Mouse (Mus musculus): ENCODE measurements at regions not wholly inside any gene's neighbourhood (a gene's known extent, or its start where the extent isn't known, plus 50 kb on each side); places are given as distances from the start of the nearest gene placed in this dataset.

- dilution Hi-C loops (cut with MboI; ENCODE audit: extremely low pct_ligation_motif_present, extremely low pct_unique_long_range_greater_than_20kb, low sequenced_read_pairs), result no loop called here
These were observed 667.3 kb upstream of the Nudt12 start for GRCm38 (mm10) chr17:59680511-59680910.

GRCm38 (mm10) chr17:59642558-59642957 is 629.4 kb upstream of the Nudt12 start:
- Histone ChIP-seq H3K4me2 (ENCODE audit: insufficient read depth, low read depth, poor library complexity, severe bottlenecking) (no peak overlapping the region), H3K79me2 (replicated peaks; ENCODE audit: control insufficient read depth, extremely low read depth, insufficient read depth, poor library complexity, severe bottlenecking) (no peaks in the 10 kb centered on the region), H3K27ac (ENCODE audit: insufficient read depth, low read depth) (no peak overlapping the region), H3K27me3 (replicated peaks) (no peaks in the 10 kb centered on the region), H3K36me3 (replicated peaks in 1 of 2; ENCODE audit: control insufficient read depth in 1 of 2, insufficient read depth in 1 of 2, low read length in 1 of 2) (no peaks in the 10 kb centered on the region), H3K9me3 (replicated peaks; ENCODE audit: low read length) (peaks cover 5% of the 10 kb centered on the region), H3K4me3 (replicated peaks in 1 of 3; ENCODE audit: low read depth in 2 of 3, low read length in 2 of 3, poor library complexity in 1 of 3) (no peak overlapping the region), H3K9ac (ENCODE audit: insufficient read depth, low read depth) (no peak overlapping the region), H3K4me1 (ENCODE audit: control insufficient read depth in 1 of 2, insufficient read depth in 2 of 2) (no peaks in the 10 kb centered on the region)
- dilution Hi-C loops (cut with MboI; ENCODE audit: extremely low pct_ligation_motif_present, extremely low pct_unique_long_range_greater_than_20kb, low sequenced_read_pairs), result no loop called here
- in situ Hi-C loops (cut with MboI; ENCODE audit: low pct_ligation_motif_present, low pct_unique_long_range_greater_than_20kb, low sequenced_read_pairs), result no loop called here
- TF ChIP-seq MEF2A (IDR thresholded peaks at IDR 0.05; ENCODE audit: borderline replicate concordance, low read depth, low read length), result no peak
- TF ChIP-seq CTCF (conservative IDR thresholded peaks at IDR 0.05 in 1 of 2, IDR thresholded peaks at IDR 0.05 in 1 of 2; ENCODE audit: low read depth in 2 of 2, low read length in 2 of 2), result peak in 1 of 2 experiments; percentile 6; a peak in 1 of 4 replicates
- TF ChIP-seq RAD21 (IDR thresholded peaks at IDR 0.05; ENCODE audit: low read depth, low read length), result peak; percentile 6
- no peak for DNase-seq (ENCODE audit: extremely low read depth)

More at GRCm38 (mm10) chr17:59680511-59680910, 667.3 kb upstream of the Nudt12 start:
- Histone ChIP-seq H3K27me3 (replicated peaks) (no peaks in the 10 kb centered on the region), H3K4me1 (ENCODE audit: control insufficient read depth in 1 of 2, insufficient read depth in 2 of 2) (no peaks in the 10 kb centered on the region), H3K9ac (ENCODE audit: insufficient read depth, low read depth) (no peak overlapping the region), H3K36me3 (replicated peaks in 1 of 2; ENCODE audit: control insufficient read depth in 1 of 2, insufficient read depth in 1 of 2, low read length in 1 of 2) (no peaks in the 10 kb centered on the region), H3K9me3 (replicated peaks; ENCODE audit: low read length) (peaks cover 24% of the 10 kb centered on the region), H3K27ac (ENCODE audit: insufficient read depth, low read depth) (no peak overlapping the region), H3K4me3 (replicated peaks in 1 of 3; ENCODE audit: low read depth in 2 of 3, low read length in 2 of 3, poor library complexity in 1 of 3) (no peak overlapping the region), H3K4me2 (ENCODE audit: insufficient read depth, low read depth, poor library complexity, severe bottlenecking) (no peak overlapping the region), H3K79me2 (replicated peaks; ENCODE audit: control insufficient read depth, extremely low read depth, insufficient read depth, poor library complexity, severe bottlenecking) (no peaks in the 10 kb centered on the region)
- DNase-seq (ENCODE audit: extremely low read depth), result no peak
- in situ Hi-C loops (cut with MboI; ENCODE audit: low pct_ligation_motif_present, low pct_unique_long_range_greater_than_20kb, low sequenced_read_pairs), result no loop called here
- no peak for TF ChIP-seq HCFC1 (IDR thresholded peaks at IDR 0.05; ENCODE audit: low read depth, low read length)
- no peak for TF ChIP-seq IRF4 (IDR thresholded peaks at IDR 0.05; ENCODE audit: low read depth, low read length)
- TF ChIP-seq USF2 (conservative IDR thresholded peaks at IDR 0.05; ENCODE audit: low read depth, low read length), result no peak
- TF ChIP-seq POLR2A (IDR thresholded peaks at IDR 0.05; ENCODE audit: low read depth, low read length), result no peak
- TF ChIP-seq CHD2 (IDR thresholded peaks at IDR 0.05; ENCODE audit: low read length), result no peak
- no peak for TF ChIP-seq ZNF384 (IDR thresholded peaks at IDR 0.05; ENCODE audit: low read depth, low read length)
- no peak for TF ChIP-seq RAD21 (IDR thresholded peaks at IDR 0.05; ENCODE audit: low read depth, low read length)
- TF ChIP-seq ETS1 (conservative IDR thresholded peaks at IDR 0.05; ENCODE audit: low read depth, low read length), result no peak
- no peak for TF ChIP-seq SIN3A (IDR thresholded peaks at IDR 0.05; ENCODE audit: low read length)
- no peak for TF ChIP-seq MAX (IDR thresholded peaks at IDR 0.05; ENCODE audit: low read length)
- no peak for TF ChIP-seq POLR2AphosphoS2 (IDR thresholded peaks at IDR 0.05; ENCODE audit: low read depth, low read length)
- no peak for TF ChIP-seq USF1 (IDR thresholded peaks at IDR 0.05; ENCODE audit: low read depth, low read length)
- TF ChIP-seq SMC3 (IDR thresholded peaks at IDR 0.05; ENCODE audit: low read depth, low read length), result no peak
- no peak for TF ChIP-seq MAFK (IDR thresholded peaks at IDR 0.05; ENCODE audit: insufficient replicate concordance, low read length)
- TF ChIP-seq E2F4 (IDR thresholded peaks at IDR 0.05; ENCODE audit: insufficient replicate concordance, low read depth, low read length), result no peak
- no peak for TF ChIP-seq ZMIZ1 (IDR thresholded peaks at IDR 0.05; ENCODE audit: low read depth, low read length)
- no peak for TF ChIP-seq ZC3H11A (IDR thresholded peaks at IDR 0.05; ENCODE audit: low read depth, low read length)
- no peak for TF ChIP-seq JUND (conservative IDR thresholded peaks at IDR 0.05; ENCODE audit: low read depth, low read length)
- no peak for TF ChIP-seq MAZ (IDR thresholded peaks at IDR 0.05; ENCODE audit: low read depth, low read length)

All from CH12.LX (cell line).